Comparison of ENCODE assay signal across 8 mouse cellular contexts in genomic region chr5:139202127-139202526, GRCm38 (mm10). TPM values are rescaled to one million over a fixed set of nuclear protein-coding genes. Genes with fewer than 3 reads are reported as not detected.
DNase-seq lines count a peak whose midpoint lies in the region; ATAC-seq and TF ChIP-seq lines count a peak whose summit lies in the region.

No protein-coding gene starts in this region.

- DNase-seq in gastrocnemius, adult 2 months: no peak
- DNase-seq in gastrocnemius, postnatal 14 days: no peak
- peak; percentile 53 to 63 for DNase-seq in right cerebral cortex, adult 2 months (ENCODE audit: low spot score in 2 of 2)
- no peak for DNase-seq in right cerebral cortex, postnatal 14 days
- DNase-seq in cerebellum, adult 18-20 months: no peak
- DNase-seq in ovary, postnatal 36 days (ENCODE audit: low spot score): no peak
- DNase-seq in spleen, adult 18-20 months: no peak

- H3K27me3 ChIP-seq in liver, embryonic 15.5 days: no peaks in the 10 kb centered on the region

- H3K9me3 ChIP-seq in liver, embryonic 15.5 days (replicated peaks): no peaks in the 10 kb centered on the region

- H3K4me3 ChIP-seq in gastrocnemius, adult 2 months: peak overlapping the region; percentile 98
- H3K4me3 ChIP-seq in liver, embryonic 15.5 days (replicated peaks): peak overlapping the region; percentile 99

- 51% methylated on average over 11 of the region's 11 CpGs for WGBS in liver, embryonic 15.5 days (ENCODE audit: insufficient replicate concordance)

- H3K4me1 ChIP-seq in liver, embryonic 15.5 days (replicated peaks): peaks cover 89% of the 10 kb centered on the region

- H3K4me2 ChIP-seq in liver, embryonic 15.5 days: peak overlapping the region; percentile 98

- H3K27ac ChIP-seq in gastrocnemius, adult 2 months: no peak overlapping the region; the same call in 1 of the 2 replicates
- peak overlapping the region; percentile 98 for H3K27ac ChIP-seq in liver, embryonic 15.5 days (replicated peaks)

- peak overlapping the region; percentile 97 for H3K9ac ChIP-seq in liver, embryonic 15.5 days

- intact Hi-C loops in gastrocnemius, adult 2 months (cut with DNase I): loop anchor here (5.0 kb wide), 1 partner anchor 50 kb away; the partner anchor contains the start of gene Get4
- intact Hi-C loops in gastrocnemius, postnatal 14 days (cut with DNase I; ENCODE audit: low total_unique reads): no loop called here

- TF ChIP-seq CTCF in gastrocnemius, adult 2 months (IDR thresholded peaks at IDR 0.05): no peak

- ATAC-seq in liver, embryonic 15.5 days (ENCODE audit: insufficient read depth): no peak

- peaks cover 4% of the 10 kb centered on the region; the same call in 1 of the 2 replicates for H3K36me3 ChIP-seq in liver, embryonic 15.5 days (replicated peaks)

RNA-seq across cellular contexts. Expression of gene Sun1, which starts 1.7 kb away (rescaled TPM):
- 10 to 100 TPM; 39.5 to 43.3 TPM for total RNA-seq in gastrocnemius, adult 2 months (2021)
- 10 to 100 TPM; 31.0 to 33.2 TPM for total RNA-seq in gastrocnemius, postnatal 14 days (2021)
- polyA plus RNA-seq in liver, embryonic 15.5 days (2015; fragmentation: Nextera tagmentation; extraction: Ambion mirVana): 20.0 and 21.9 TPM in 2 replicates

RNA-seq across cellular contexts. Expression of gene Get4, which starts 50.0 kb away (rescaled TPM):
- total RNA-seq in gastrocnemius, adult 2 months (2021): 10 to 100 TPM; 30.6 to 31.1 TPM
- 10 to 100 TPM; 36.2 to 39.8 TPM for total RNA-seq in gastrocnemius, postnatal 14 days (2021)
- 107 and 109 TPM in 2 replicates for polyA plus RNA-seq in liver, embryonic 15.5 days (2015; fragmentation: Nextera tagmentation; extraction: Ambion mirVana)

RNA-seq across cellular contexts. Expression of gene Dnaaf5, which starts 52.1 kb away (rescaled TPM):
- total RNA-seq in gastrocnemius, adult 2 months (2021): 10 to 100 TPM; 14.1 to 16.7 TPM
- total RNA-seq in gastrocnemius, postnatal 14 days (2021): 10 to 100 TPM in 1 of 2 experiments, 1 to 10 TPM in 1; 9.3 to 10.2 TPM
- 2.4 and 2.5 TPM in 2 replicates for polyA plus RNA-seq in liver, embryonic 15.5 days (2015; fragmentation: Nextera tagmentation; extraction: Ambion mirVana)

RNA-seq across cellular contexts. Expression of gene Prkar1b, which starts 52.3 kb away (rescaled TPM):
- total RNA-seq in gastrocnemius, adult 2 months (2021): 1 to 10 TPM in 1 of 2 experiments, under 1 TPM in 1; 0.59 to 1.4 TPM
- 1 to 10 TPM; 1.1 to 2.1 TPM for total RNA-seq in gastrocnemius, postnatal 14 days (2021)
- 1.0 and 1.1 TPM in 2 replicates for polyA plus RNA-seq in liver, embryonic 15.5 days (2015; fragmentation: Nextera tagmentation; extraction: Ambion mirVana)

Comparison
In these comparisons a context has a peak if more than half of its experiments do, and no peak if none do; other contexts are left out.
1. DNase-seq: peak in right cerebral cortex, adult 2 months (2 of 2); none in gastrocnemius, adult 2 months (single experiment), gastrocnemius, postnatal 14 days (single experiment), right cerebral cortex, postnatal 14 days (single experiment), cerebellum, adult 18-20 months (0 of 2), ovary, postnatal 36 days (single experiment) and spleen, adult 18-20 months (0 of 2).